Mouse (Mus musculus) MEL (cell line): ENCODE data around the gene Mrm2. TPM values are rescaled to one million over a fixed set of nuclear protein-coding genes. Genes with fewer than 3 reads are reported as not detected.

ENCODE experiments used
- DNase-seq: peaks from one replicate; pipeline ENCODE4 v3.0.0; 2011; ENCODE audit warnings: low read depth, low spot score
- H3K27ac ChIP-seq: 2 replicates; pipeline ENCODE4 v1.5.1; 2012; ENCODE audit warnings: low read depth, mild to moderate bottlenecking, control low read depth, low read length, moderate library complexity; ENCODE audit not compliant: control insufficient read depth
- H3K27me3 ChIP-seq, 2 experiments: fragments of 150-350 bp in 1 of 2; sonication (generic) in 1 of 2; 2 replicates each; pipeline ENCODE4 v1.6.1; 2012; ENCODE audit warnings: low read length in 2 of 2, mild to moderate bottlenecking in 2 of 2, improper control_type of control experiment in 1 of 2, moderate library complexity in 1 of 2; ENCODE audit not compliant: insufficient read depth in 2 of 2, control insufficient read depth in 1 of 2
- H3K36me3 ChIP-seq, 2 experiments: 2 replicates each; pipeline ENCODE4 v1.6.1; 2012 to 2014; ENCODE audit warnings: low read length in 2 of 2, improper control_type of control experiment in 1 of 2, inconsistent platforms in 1 of 2, mild to moderate bottlenecking in 1 of 2; ENCODE audit not compliant: insufficient read depth in 2 of 2, control insufficient read depth in 1 of 2
- H3K4me1 ChIP-seq, 2 experiments: fragments of 150-350 bp in 1 of 2; sonication (generic) in 1 of 2; 2 replicates each; pipeline ENCODE4 v1.6.1; 2012; ENCODE audit warnings: low read length in 2 of 2, improper control_type of control experiment in 1 of 2, mild to moderate bottlenecking in 1 of 2; ENCODE audit not compliant: insufficient read depth in 2 of 2, control insufficient read depth in 1 of 2
- H3K4me3 ChIP-seq, 2 experiments: fragments of 150-350 bp in 1 of 2; sonication (generic) in 1 of 2; 2 replicates each; pipeline ENCODE4 v1.5.1; 2012; ENCODE audit warnings: low read depth in 2 of 2, low read length in 2 of 2, mild to moderate bottlenecking in 2 of 2, moderate library complexity in 2 of 2, control low read depth in 1 of 2, improper control_type of control experiment in 1 of 2; ENCODE audit not compliant: control insufficient read depth in 1 of 2, insufficient read depth in 1 of 2
- H3K79me2 ChIP-seq: 2 replicates; pipeline ENCODE4 v1.6.1; 2012; ENCODE audit warnings: mild to moderate bottlenecking, low read length, moderate library complexity; ENCODE audit not compliant: control insufficient read depth, poor library complexity, insufficient read depth
- H3K9ac ChIP-seq: 2 replicates; pipeline ENCODE4 v1.6.1; 2012; ENCODE audit warnings: low read depth, mild to moderate bottlenecking, control low read depth, low read length, moderate library complexity; ENCODE audit not compliant: control insufficient read depth, poor library complexity, severe bottlenecking
- H3K9me3 ChIP-seq: fragments of 150-350 bp; sonication (generic); replicated peaks from 2 replicates; pipeline ENCODE4 v1.6.1; 2012; ENCODE audit warnings: mild to moderate bottlenecking, low read length, improper control_type of control experiment, moderate library complexity; ENCODE audit not compliant: insufficient read depth
- BHLHE40 ChIP-seq: IDR thresholded peaks from 2 replicates; pipeline ENCODE4 v1.6.1; 2012; ENCODE audit warnings: low read depth, mild to moderate bottlenecking, inconsistent platforms, low read length, improper control_type of control experiment, borderline replicate concordance
- ELF1 ChIP-seq: IDR thresholded peaks from 2 replicates; pipeline ENCODE4 v1.6.1; 2014; ENCODE audit warnings: low read depth, mild to moderate bottlenecking, inconsistent platforms, low read length, improper control_type of control experiment, moderate library complexity
- EP300 ChIP-seq, 2 experiments: IDR thresholded peaks; 2 replicates each; pipeline ENCODE4 v1.6.1; 2011; ENCODE audit warnings: improper control_type of control experiment in 2 of 2, low read length in 2 of 2, low read depth in 1 of 2, mild to moderate bottlenecking in 1 of 2
- GATA1 ChIP-seq: IDR thresholded peaks from 2 replicates; pipeline ENCODE4 v1.6.1; 2011; ENCODE audit warnings: low read depth, low read length, improper control_type of control experiment
- JUND ChIP-seq: IDR thresholded peaks from 2 replicates; pipeline ENCODE4 v1.6.1; 2011; ENCODE audit warnings: low read depth, mild to moderate bottlenecking, improper control_type of control experiment, low read length
- MXI1 ChIP-seq: IDR thresholded peaks from 2 replicates; pipeline ENCODE4 v1.6.1; 2011; ENCODE audit warnings: mild to moderate bottlenecking, low read depth, low read length, improper control_type of control experiment
- SIN3A ChIP-seq: IDR thresholded peaks from 2 replicates; pipeline ENCODE4 v1.6.1; 2012; ENCODE audit warnings: low read length, improper control_type of control experiment, inconsistent platforms
- ZC3H11A ChIP-seq: IDR thresholded peaks from 2 replicates; pipeline ENCODE4 v1.6.1; 2012; ENCODE audit warnings: low read depth, mild to moderate bottlenecking, inconsistent platforms, low read length, improper control_type of control experiment
- ZKSCAN1 ChIP-seq: IDR thresholded peaks from 2 replicates; pipeline ENCODE4 v1.6.1; 2012; ENCODE audit warnings: low read depth, mild to moderate bottlenecking, inconsistent platforms, low read length, improper control_type of control experiment, moderate library complexity
- polyA plus RNA-seq, 2 experiments: library from polyadenylated mRNA; stranded (reverse) in 1 of 2; unstranded in 1 of 2; fragments of >175 nt in 1 of 2; fragments of >200 nt in 1 of 2; gene quantifications; 2 replicates each; pipeline versions ENCODE4 v1.2.1 to v1.2.4; 2012; ENCODE audit warnings: low replicate concordance in 2 of 2, low read depth in 1 of 2; ENCODE audit not compliant: insufficient read length in 2 of 2, insufficient read depth in 1 of 2, missing spikeins in 1 of 2
- total RNA-seq: library from RNA; depleted of rRNA; stranded (reverse); fragments of 300-350 nt; gene quantifications from 2 replicates; pipeline ENCODE4 v1.2.3, GENCODE M21; 2012; rRNA removed

Gene Mrm2
- total and polyA plus RNA-seq, 3 experiments = 14.1 to 15.3 TPM; not detected in 1

DNA sequence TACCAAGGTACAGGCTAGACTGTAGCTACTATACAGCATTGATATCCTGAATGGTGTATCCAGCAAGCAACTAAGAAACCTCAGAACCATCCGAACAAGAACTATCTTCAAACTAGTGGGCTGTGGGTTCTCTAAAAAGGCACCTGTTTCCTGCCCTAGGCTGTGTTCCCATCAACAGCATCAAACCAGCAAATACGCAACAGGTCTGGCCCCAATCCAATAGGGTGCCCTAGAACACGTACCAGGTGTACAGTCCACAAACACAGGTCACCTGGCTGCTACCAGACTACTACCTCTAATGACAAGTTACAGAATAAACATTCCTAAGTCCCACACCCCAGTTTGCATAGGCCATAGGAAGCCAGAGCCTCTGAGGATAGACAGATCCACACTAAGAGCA lies 48.8 kb downstream of the Mrm2 start:
- H3K27me3 ChIP-seq = no peaks in the 10 kb centered on the region
- no peak overlapping the region for H3K9ac ChIP-seq
- no peak for TF ChIP-seq MXI1
- TF ChIP-seq SIN3A = no peak
- TF ChIP-seq ELF1 = no peak
- H3K27ac ChIP-seq = no peak overlapping the region
- no peak overlapping the region for H3K4me3 ChIP-seq
- H3K36me3 ChIP-seq = peaks cover 0 to 9% of the 10 kb centered on the region in 2 experiments; a peak in 1 of 4 replicates
- DNase-seq = no peak
- H3K9me3 ChIP-seq = no peaks in the 10 kb centered on the region
- H3K4me1 ChIP-seq = no peaks in the 10 kb centered on the region
- H3K79me2 ChIP-seq = no peaks in the 10 kb centered on the region

DNA sequence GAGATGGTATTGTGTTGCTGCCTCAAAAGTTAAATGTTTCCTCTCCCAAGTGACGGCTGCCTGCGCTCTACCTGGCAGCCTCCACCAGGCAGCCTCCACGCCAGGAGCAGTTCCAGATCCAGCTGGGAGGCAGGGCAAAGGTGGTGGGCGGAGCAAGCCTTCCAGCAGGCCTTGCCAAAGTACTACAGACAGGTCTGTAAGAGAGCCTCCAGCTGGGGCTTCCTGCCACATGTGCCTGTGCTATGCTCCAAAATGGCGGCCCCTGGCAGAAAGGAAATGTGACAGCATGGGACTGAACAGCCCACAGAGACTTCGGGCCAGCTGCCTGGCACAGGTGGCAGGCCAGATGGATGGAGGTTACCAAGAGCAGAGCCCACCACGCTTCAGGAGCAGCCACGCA lies 49.3 kb downstream of the Mrm2 start:
- H3K9ac ChIP-seq = no peak overlapping the region
- no peak for DNase-seq
- H3K9me3 ChIP-seq = no peaks in the 10 kb centered on the region
- H3K36me3 ChIP-seq = peaks cover 0 to 9% of the 10 kb centered on the region in 2 experiments; a peak in 1 of 4 replicates
- no peaks in the 10 kb centered on the region for H3K4me1 ChIP-seq
- H3K27me3 ChIP-seq = no peaks in the 10 kb centered on the region
- H3K27ac ChIP-seq = no peak overlapping the region
- TF ChIP-seq ZKSCAN1 = no peak
- TF ChIP-seq ZC3H11A = no peak
- no peak for TF ChIP-seq EP300 (IDR thresholded peaks at IDR 0.05; ENCODE audit: low read depth in 1 of 2, low read length in 2 of 2)
- no peak for TF ChIP-seq BHLHE40
- TF ChIP-seq GATA1 = no peak
- H3K79me2 ChIP-seq = no peaks in the 10 kb centered on the region
- H3K4me3 ChIP-seq = no peak overlapping the region

DNA sequence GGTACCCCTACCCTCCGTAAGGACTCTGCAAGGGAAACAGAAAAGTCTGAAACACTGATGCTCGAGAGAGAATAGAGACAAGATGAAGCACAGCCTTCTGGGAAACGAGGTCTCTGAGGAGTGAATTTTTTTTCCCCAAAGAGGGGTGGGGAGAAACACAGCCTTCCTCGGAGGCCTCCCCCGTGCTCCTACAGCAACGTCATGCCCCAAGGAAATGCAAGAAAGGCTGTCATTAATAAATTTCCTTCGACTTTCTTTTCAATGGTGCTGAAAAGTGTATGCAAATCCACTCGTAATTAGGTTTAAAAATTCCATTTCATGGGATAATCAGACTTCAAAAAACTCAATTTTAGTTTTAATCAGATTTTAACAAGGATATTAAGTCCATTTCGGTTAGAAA lies 51.5 kb downstream of the Mrm2 start:
- Histone ChIP-seq H3K4me1 (no peaks in the 10 kb centered on the region), H3K27ac (no peak overlapping the region), H3K36me3 (peaks cover 0 to 5% of the 10 kb centered on the region in 2 experiments; a peak in 1 of 4 replicates), H3K27me3 (no peaks in the 10 kb centered on the region), H3K79me2 (no peaks in the 10 kb centered on the region), H3K9me3 (no peaks in the 10 kb centered on the region), H3K9ac (no peak overlapping the region), H3K4me3 (no peak overlapping the region)
- TF ChIP-seq JUND = no peak
- DNase-seq = no peak

Other genes starting within 250 kb of the Mrm2 start
- gene Mad1l1, start 10.3 kb downstream of the Mrm2 start, total RNA-seq = 37.4 and 40.5 TPM in 2 replicates
- gene Mad1l1, start 10.3 kb downstream of the Mrm2 start, polyA plus RNA-seq = 10 to 100 TPM in 1 of 2 experiments, not detected in 1; 65.2 TPM
- 64.1 and 69.6 TPM in 2 replicates for gene Nudt1, start 10.2 kb downstream of the Mrm2 start, total RNA-seq
- gene Nudt1, start 10.2 kb downstream of the Mrm2 start, polyA plus RNA-seq = 10 to 100 TPM in 1 of 2 experiments, not detected in 1; 77.2 TPM
- 16.1 and 19.7 TPM in 2 replicates for gene Snx8, start 57.4 kb upstream of the Mrm2 start, total RNA-seq
- gene Snx8, start 57.4 kb upstream of the Mrm2 start, polyA plus RNA-seq = 10 to 100 TPM in 1 of 2 experiments, not detected in 1; 30.7 TPM
- 303 and 340 TPM in 2 replicates for gene Eif3b, start 87.4 kb upstream of the Mrm2 start, total RNA-seq
- 100 to 1,000 TPM; 376 to 580 TPM for gene Eif3b, start 87.4 kb upstream of the Mrm2 start, polyA plus RNA-seq
- 0.07 TPM in 1 of 2 replicates, not detected in the other for gene Gm4869, start 113.7 kb upstream of the Mrm2 start, total RNA-seq
- gene Gm4869, start 113.7 kb upstream of the Mrm2 start, polyA plus RNA-seq = under 1 TPM in 1 of 2 experiments, not detected in 1; 0.08 TPM
- 2.7 and 4.1 TPM in 2 replicates for gene Chst12, start 173.7 kb upstream of the Mrm2 start, total RNA-seq
- gene Chst12, start 173.7 kb upstream of the Mrm2 start, polyA plus RNA-seq = 1 to 10 TPM in 1 of 2 experiments, not detected in 1; 8.6 TPM
- gene Grifin, start 233.2 kb upstream of the Mrm2 start, total RNA-seq = not detected in 2 replicates
- gene Grifin, start 233.2 kb upstream of the Mrm2 start, polyA plus RNA-seq = under 1 TPM in 1 of 2 experiments, not detected in 1; 0.32 TPM